Mouse (Mus musculus) embryonic facial prominence, embryonic 14.5 days (tissue): ENCODE results near the gene Bpifb4. TPM values are rescaled to one million over a fixed set of nuclear protein-coding genes. Genes with fewer than 3 reads are reported as not detected.

ENCODE experiments used
- ATAC-seq: fragments of 200-750 bp; cut with Nextera tagmentation; 2 replicates; pipeline ENCODE4 v1.8.0; 2017; ENCODE audit warnings: low read depth, moderate number of reproducible peaks, moderate TSS enrichment
- DNase-seq: peaks from one replicate; pipeline ENCODE4 v3.0.0-alpha.2; 2015; ENCODE audit warnings: low spot score
- H3K27ac ChIP-seq: fragments of 300-500 bp; sonication (generic); replicated peaks from 2 replicates; pipeline ENCODE4 v1.5.1; 2014; ENCODE audit warnings: low read depth, mild to moderate bottlenecking, low read length, moderate library complexity
- H3K27me3 ChIP-seq: fragments of 300-500 bp; sonication (generic); replicated peaks from 2 replicates; pipeline ENCODE4 v1.6.1; 2014; ENCODE audit warnings: low read length; ENCODE audit not compliant: control insufficient read depth, insufficient read depth
- H3K36me3 ChIP-seq: fragments of 300-500 bp; sonication (generic); 2 replicates; pipeline ENCODE4 v1.6.1; 2014; ENCODE audit warnings: low read length, mixed read lengths; ENCODE audit not compliant: control insufficient read depth, insufficient read depth
- H3K4me1 ChIP-seq: fragments of 300-500 bp; sonication (generic); 2 replicates; pipeline ENCODE4 v1.6.1; 2014; ENCODE audit warnings: antibody characterized with exemption, low read length; ENCODE audit not compliant: control insufficient read depth, insufficient read depth
- H3K4me2 ChIP-seq: fragments of 300-500 bp; sonication (generic); 2 replicates; pipeline ENCODE4 v1.6.1; 2014; ENCODE audit warnings: low read depth, mild to moderate bottlenecking, low read length, moderate library complexity, mixed read lengths
- H3K4me3 ChIP-seq: fragments of 300-500 bp; sonication (generic); 2 replicates; pipeline ENCODE4 v1.5.1; 2014; ENCODE audit warnings: low read depth, mild to moderate bottlenecking, low read length
- H3K9ac ChIP-seq: fragments of 300-500 bp; sonication (generic); 2 replicates; pipeline ENCODE4 v1.6.1; 2014; ENCODE audit warnings: low read depth, mild to moderate bottlenecking, low read length, moderate library complexity, mixed read lengths
- H3K9me3 ChIP-seq: fragments of 300-500 bp; sonication (generic); 2 replicates; pipeline ENCODE4 v1.6.1; 2016; ENCODE audit warnings: low read length; ENCODE audit not compliant: control insufficient read depth
- WGBS: fragments of 180-500 bp; shearing (Covaris S2); extraction: QIAGEN DNeasy Blood & Tissue Kit; methylation state at CpG from one replicate; pipeline ENCODE4 v1.1.7; 2014; 5-methylcytosine and 5-hydroxymethylcytosine counted together
- polyA plus RNA-seq: library from polyadenylated mRNA; unstranded; fragments of >200 nt; fragmentation: Nextera tagmentation; extraction: Ambion mirVana; gene quantifications from 2 replicates; pipeline ENCODE4 v1.2.1, GENCODE M21; 2014

The Bpifb4 gene
- polyA plus RNA-seq, 1 experiment from 2014 or later: 0.11 TPM

- no peak overlapping the region for H3K4me3 ChIP-seq
- H3K36me3 ChIP-seq: no peaks in the 10 kb centered on the region
- DNase-seq (peak; percentile 46), ATAC-seq (peak; percentile 30; the same call in 1 of the 2 replicates)
- H3K27ac ChIP-seq: no peak overlapping the region
- H3K9ac ChIP-seq: no peak overlapping the region
- H3K4me1 ChIP-seq: no peaks in the 10 kb centered on the region
- H3K27me3 ChIP-seq: no peaks in the 10 kb centered on the region
- WGBS: 47% methylated on average over 5 of the region's 5 CpGs
- H3K4me2 ChIP-seq: no peak overlapping the region
- no peaks in the 10 kb centered on the region for H3K9me3 ChIP-seq
Measured at GRCm38 (mm10) chr2:153970221-153970620, 32.2 kb downstream of the Bpifb4 start.

GRCm38 (mm10) chr2:153974582-153974981 lies 36.6 kb downstream of the Bpifb4 start, which contains the start of gene Bpifa6:
TSS of gene Bpifa6 (plus strand) at chr2:153974945.
- H3K9ac ChIP-seq: no peak within 1 kb of the TSS
- no peak for ATAC-seq
- no peaks in the 10 kb centered on the region for H3K27me3 ChIP-seq
- H3K4me2 ChIP-seq: no peak within 1 kb of the TSS
- no peaks in the 10 kb centered on the region for H3K4me1 ChIP-seq
- no peaks in the 10 kb centered on the region for H3K9me3 ChIP-seq
- WGBS: 43% methylated on average over 5 of the region's 5 CpGs
- no peaks in the 10 kb centered on the region for H3K36me3 ChIP-seq
- no peak within 1 kb of the TSS for H3K27ac ChIP-seq
- no peak for DNase-seq
- no peak within 1 kb of the TSS for H3K4me3 ChIP-seq

GRCm38 (mm10) chr2:153995770-153996169 lies 57.8 kb downstream of the Bpifb4 start:
- WGBS: under 1% methylated on average over 7 of the region's 7 CpGs
- ATAC-seq: peak; percentile 50; the same call in 1 of the 2 replicates
- no peaks in the 10 kb centered on the region for H3K9me3 ChIP-seq
- H3K4me1 ChIP-seq: 0 out of 2 replicates have a peak, but pooled peaks cover 4% of the 10 kb centered on the region
- peak; percentile 81 for DNase-seq
- no peaks in the 10 kb centered on the region for H3K36me3 ChIP-seq
- H3K4me2 ChIP-seq: no peak overlapping the region
- H3K27me3 ChIP-seq: no peaks in the 10 kb centered on the region
- H3K9ac ChIP-seq: no peak overlapping the region
- no peak overlapping the region for H3K27ac ChIP-seq
- H3K4me3 ChIP-seq: no peak overlapping the region

- no peaks in the 10 kb centered on the region for H3K36me3 ChIP-seq
- DNase-seq (no peak), ATAC-seq (no peak)
- H3K27ac ChIP-seq: no peak overlapping the region
- no peak overlapping the region for H3K4me2 ChIP-seq
- no peaks in the 10 kb centered on the region for H3K9me3 ChIP-seq
- H3K4me3 ChIP-seq: no peak overlapping the region
- 0 out of 2 replicates have a peak, but pooled peaks cover 4% of the 10 kb centered on the region for H3K4me1 ChIP-seq
- H3K27me3 ChIP-seq: no peaks in the 10 kb centered on the region
- 86% methylated on average over 3 of the region's 3 CpGs for WGBS
- H3K9ac ChIP-seq: no peak overlapping the region
Measured at GRCm38 (mm10) chr2:154000501-154000900, 62.5 kb downstream of the Bpifb4 start.

GRCm38 (mm10) chr2:154001056-154001455 lies 63.0 kb downstream of the Bpifb4 start:
- no peak overlapping the region for H3K27ac ChIP-seq
- H3K9ac ChIP-seq: no peak overlapping the region
- H3K4me2 ChIP-seq: no peak overlapping the region
- 0 out of 2 replicates have a peak, but pooled peaks cover 1% of the 10 kb centered on the region for H3K4me1 ChIP-seq
- H3K36me3 ChIP-seq: no peaks in the 10 kb centered on the region
- no peak for DNase-seq
- no peaks in the 10 kb centered on the region for H3K9me3 ChIP-seq
- no peak overlapping the region for H3K4me3 ChIP-seq
- H3K27me3 ChIP-seq: no peaks in the 10 kb centered on the region
- no peak for ATAC-seq

- DNase-seq: no peak
- no peak overlapping the region for H3K4me2 ChIP-seq
- H3K9ac ChIP-seq: no peak overlapping the region
- no peaks in the 10 kb centered on the region for H3K9me3 ChIP-seq
- ATAC-seq: no peak
- H3K27me3 ChIP-seq: no peaks in the 10 kb centered on the region
- H3K4me1 ChIP-seq: no peaks in the 10 kb centered on the region
- no peak overlapping the region for H3K27ac ChIP-seq
- no peaks in the 10 kb centered on the region for H3K36me3 ChIP-seq
- WGBS: 80% methylated on average over 1 of the region's 1 CpGs
- H3K4me3 ChIP-seq: no peak overlapping the region
Measured at GRCm38 (mm10) chr2:154004456-154004855, 66.4 kb downstream of the Bpifb4 start.

- no peak overlapping the region for H3K27ac ChIP-seq
- peak; percentile 8 for DNase-seq
- WGBS: 80% methylated on average over 1 of the region's 1 CpGs
- no peak overlapping the region for H3K9ac ChIP-seq
- H3K4me2 ChIP-seq: no peak overlapping the region
- H3K27me3 ChIP-seq: no peaks in the 10 kb centered on the region
- no peaks in the 10 kb centered on the region for H3K9me3 ChIP-seq
- no peak for ATAC-seq
- H3K36me3 ChIP-seq: no peaks in the 10 kb centered on the region
- H3K4me3 ChIP-seq: no peak overlapping the region
- H3K4me1 ChIP-seq: no peaks in the 10 kb centered on the region
Measured at GRCm38 (mm10) chr2:154005094-154005493, 67.1 kb downstream of the Bpifb4 start.

GRCm38 (mm10) chr2:154005734-154006133 lies 67.7 kb downstream of the Bpifb4 start:
- H3K9ac ChIP-seq: no peak overlapping the region
- DNase-seq: no peak
- H3K27ac ChIP-seq: no peak overlapping the region
- H3K9me3 ChIP-seq: no peaks in the 10 kb centered on the region
- WGBS: 81% methylated on average over 4 of the region's 4 CpGs
- no peak for ATAC-seq
- H3K4me2 ChIP-seq: no peak overlapping the region
- no peaks in the 10 kb centered on the region for H3K4me1 ChIP-seq
- H3K4me3 ChIP-seq: no peak overlapping the region
- H3K27me3 ChIP-seq: no peaks in the 10 kb centered on the region
- H3K36me3 ChIP-seq: no peaks in the 10 kb centered on the region

- Histone ChIP-seq H3K4me3 (no peak overlapping the region), H3K36me3 (no peaks in the 10 kb centered on the region), H3K9ac (no peak overlapping the region), H3K4me2 (no peak overlapping the region), H3K27me3 (no peaks in the 10 kb centered on the region), H3K9me3 (no peaks in the 10 kb centered on the region), H3K27ac (no peak overlapping the region), H3K4me1 (no peaks in the 10 kb centered on the region)
- DNase-seq (no peak), ATAC-seq (no peak)
- WGBS: 77% methylated on average over 2 of the region's 2 CpGs
Measured at GRCm38 (mm10) chr2:154006331-154006730, 68.3 kb downstream of the Bpifb4 start.
